Mouse (Mus musculus) lung, postnatal 14 days (tissue): ENCODE data around the gene L1cam.

Experiments
- DNase-seq: peaks from one replicate; pipeline ENCODE4 v3.0.0; 2021

The L1cam gene

DNA sequence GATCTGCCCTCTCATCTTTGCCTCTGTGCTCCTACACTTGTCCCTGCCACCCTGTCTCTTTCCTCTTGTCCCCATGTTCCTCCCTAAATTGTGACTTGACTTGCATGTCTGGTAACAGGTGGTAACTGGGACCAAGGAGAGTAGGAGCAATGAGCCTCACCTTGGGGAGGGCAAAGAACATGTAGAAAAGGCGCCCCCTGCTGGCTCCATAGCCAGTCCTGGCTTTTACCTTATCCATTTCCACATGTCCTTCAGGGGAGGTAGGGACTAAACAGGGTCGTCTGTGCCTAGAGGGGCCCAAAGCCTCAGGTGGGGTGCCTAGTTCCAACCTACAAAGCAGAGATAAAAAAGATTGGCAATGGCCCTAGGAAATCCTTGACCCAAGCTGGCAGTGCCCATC lies at the start of gene L1cam:
Gene L1cam (minus strand): TSS at position 387 of the 400 bp plus-strand sequence.
- peak; percentile 68 for DNase-seq

DNA sequence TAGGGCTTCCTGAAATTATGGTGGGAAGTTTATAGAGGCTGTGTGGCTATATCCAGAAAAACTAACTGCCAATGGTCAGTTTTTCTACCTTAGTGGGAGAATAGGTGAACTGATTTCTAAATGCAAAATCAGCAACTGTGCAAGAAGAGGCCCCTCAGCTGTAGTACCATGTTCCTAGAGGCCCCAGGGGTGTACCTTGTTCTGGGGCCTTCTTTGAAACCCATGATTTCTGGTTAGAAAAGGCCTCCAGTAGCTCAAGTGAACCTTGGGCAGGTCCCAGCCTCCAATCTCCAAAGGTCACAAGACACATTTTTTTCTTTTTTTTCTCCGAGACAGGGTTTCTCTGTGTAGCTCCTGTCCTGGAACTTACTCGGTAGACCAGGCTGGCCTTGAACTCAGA lies 46.4 kb upstream of the L1cam start:
- DNase-seq: no peak

DNA sequence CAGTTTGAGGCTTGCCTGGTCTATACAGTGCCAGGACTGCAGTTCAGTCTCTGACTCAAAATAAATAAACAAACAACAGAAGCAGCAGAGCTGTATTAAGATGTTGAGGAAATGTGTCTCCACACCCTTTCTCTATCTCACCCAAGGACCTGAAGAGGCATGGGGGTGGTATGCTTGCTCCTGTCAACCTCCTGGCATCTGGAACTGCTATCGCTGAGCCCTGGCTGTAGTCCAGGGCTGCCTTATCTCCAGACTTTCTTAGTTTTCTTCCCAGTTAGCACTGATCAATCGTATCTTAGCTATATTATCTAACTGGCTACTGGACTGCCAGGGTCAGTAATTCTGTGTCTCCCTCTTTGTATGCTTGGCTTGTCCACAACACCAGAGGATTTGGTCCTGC lies 46.0 kb upstream of the L1cam start:
- no peak for DNase-seq

GRCm38 (mm10) chrX:73931871-73932270 lies 36.0 kb upstream of the L1cam start:
- no peak for DNase-seq

GRCm38 (mm10) chrX:73930402-73931062 lies 34.6 kb upstream of the L1cam start, which contains the start of gene Renbp:
Gene Renbp, minus strand, starts transcription at chrX:73930850.
- peak; percentile 73 for DNase-seq

DNA sequence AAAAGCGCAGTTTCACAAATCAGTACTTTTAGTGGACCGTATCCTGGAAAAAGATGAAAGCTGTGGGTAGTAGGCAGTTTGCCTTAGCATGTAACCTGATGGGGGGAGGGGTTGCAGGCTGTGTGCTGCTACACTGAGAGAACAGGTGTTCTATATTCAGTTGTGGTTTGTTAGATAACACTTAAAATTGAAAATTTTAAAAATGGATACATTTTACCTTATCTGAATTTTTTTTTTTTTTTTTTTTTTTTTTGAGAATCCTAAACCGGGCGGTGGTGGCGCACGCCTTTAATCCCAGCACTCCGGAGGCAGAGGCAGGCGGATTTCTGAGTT lies 26.6 kb upstream of the L1cam start:
- DNase-seq: no peak

GRCm38 (mm10) chrX:73921823-73922549 lies 26.1 kb upstream of the L1cam start, which contains the start of the genes Arhgap4 and Naa10:
Gene Arhgap4, minus strand, starts transcription at chrX:73921870.
Gene Naa10, minus strand, starts transcription at chrX:73921944.
- peak; percentile 90 for DNase-seq

- DNase-seq: no peak
Measured at GRCm38 (mm10) chrX:73921285-73921822, 25.4 kb upstream of the L1cam start.

DNA sequence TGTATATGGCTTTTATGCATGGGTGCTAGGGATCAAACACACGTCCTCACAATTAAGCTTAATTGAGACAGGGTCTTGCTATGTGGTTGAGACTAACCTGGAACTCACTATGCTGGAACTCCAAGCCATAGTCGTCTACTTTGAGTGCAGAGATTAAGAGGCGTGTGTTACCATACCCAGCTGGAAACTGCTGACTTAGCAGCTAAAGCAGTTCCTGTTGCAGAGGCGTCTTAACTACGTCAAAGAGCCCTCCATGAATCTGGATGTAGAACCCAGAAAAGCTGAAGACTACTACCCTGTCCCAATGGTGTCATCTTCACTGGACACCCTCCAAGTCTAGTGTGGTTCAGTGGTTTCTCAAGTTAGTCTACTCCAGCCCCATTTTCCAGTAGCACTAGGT lies 22.7 kb upstream of the L1cam start:
- no peak for DNase-seq

DNA sequence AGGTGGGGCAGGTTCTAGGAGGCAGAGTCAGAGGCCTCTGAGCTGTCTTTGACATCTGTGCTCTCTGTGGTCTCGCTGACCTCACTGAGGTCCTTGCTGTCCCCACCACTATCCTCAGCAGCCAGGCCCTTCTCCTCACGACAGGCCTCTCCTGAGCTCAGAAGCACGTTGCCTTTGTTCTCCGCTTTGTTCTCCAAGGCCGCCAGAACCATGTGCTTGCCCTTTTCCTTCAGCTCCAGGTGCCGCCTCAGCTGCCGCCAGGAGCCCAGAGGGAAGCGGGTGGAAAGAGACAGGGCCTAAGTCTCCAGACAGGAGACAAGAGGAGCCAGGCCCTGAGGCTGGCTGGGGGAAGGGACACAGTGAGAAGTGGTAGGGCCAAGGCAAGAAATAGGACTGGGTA lies 21.0 kb upstream of the L1cam start:
- DNase-seq: no peak

DNA sequence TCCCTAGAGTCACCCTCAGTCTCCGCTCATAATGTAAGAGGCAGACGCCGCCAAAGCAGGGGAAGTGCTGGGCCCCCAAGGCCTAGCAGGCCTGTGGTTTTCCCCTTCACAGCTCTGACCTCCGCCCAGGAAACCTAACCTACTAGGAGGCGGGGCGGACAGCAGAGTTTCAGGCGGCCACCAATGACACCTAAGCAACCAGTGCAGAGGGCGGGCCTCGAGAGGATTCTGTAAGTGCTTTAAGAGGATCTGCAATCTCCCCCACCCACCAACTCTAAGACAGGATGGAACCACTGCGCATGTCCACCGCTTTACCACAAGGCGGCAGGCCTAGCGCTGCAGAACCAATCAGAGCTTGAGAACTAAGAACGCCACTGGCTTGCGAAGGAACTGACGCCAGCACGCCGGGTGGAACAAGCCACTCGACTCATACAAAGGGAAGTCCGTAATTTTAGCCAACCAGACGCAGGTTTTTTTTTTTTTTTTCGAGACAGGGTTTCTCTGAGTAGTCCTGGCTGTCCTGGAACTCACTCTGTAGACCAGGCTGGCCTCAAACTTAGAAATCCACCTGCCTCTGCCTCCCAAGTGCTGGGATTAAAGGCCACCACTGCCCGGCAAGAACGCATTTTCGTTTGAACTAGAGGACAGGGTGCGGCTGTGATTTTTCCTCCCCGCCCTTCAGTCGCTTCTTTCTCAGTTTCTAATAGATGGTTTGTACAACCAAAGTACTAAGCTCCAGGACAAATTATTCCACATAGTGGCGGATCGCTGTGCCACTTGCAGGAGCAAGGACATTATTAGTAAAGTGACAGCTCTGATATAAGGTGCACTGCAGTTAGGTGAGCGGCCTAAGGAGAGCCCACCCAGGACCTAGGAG lies 19.2 kb upstream of the L1cam start:
- peak; percentile 91 for DNase-seq

- no peak for DNase-seq
Measured at GRCm38 (mm10) chrX:73911588-73911987, 15.7 kb upstream of the L1cam start.

- peak; percentile 23 for DNase-seq
Measured at GRCm38 (mm10) chrX:73911156-73911555, 15.3 kb upstream of the L1cam start.

- DNase-seq: no peak
Measured at GRCm38 (mm10) chrX:73910451-73910850, 14.5 kb upstream of the L1cam start.

DNA sequence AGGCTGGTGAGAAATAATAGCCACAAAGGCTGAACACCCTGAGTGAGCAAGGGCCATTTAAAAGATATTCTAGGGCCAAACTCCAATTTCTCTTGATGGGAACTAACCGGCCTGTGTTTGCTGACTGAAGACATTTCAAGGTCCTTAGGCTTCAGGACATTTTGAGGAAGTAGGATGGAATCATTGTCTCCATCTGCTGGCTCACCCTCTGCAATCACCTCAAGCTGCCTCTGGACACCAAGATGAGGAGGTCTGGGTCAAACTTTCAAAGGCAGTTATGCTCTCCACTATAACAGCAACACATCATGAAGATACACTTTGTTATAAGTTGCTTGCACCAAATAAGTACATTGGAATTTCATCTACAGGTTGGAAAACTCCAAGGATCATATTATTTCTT lies 14.1 kb upstream of the L1cam start:
- DNase-seq: no peak

DNA sequence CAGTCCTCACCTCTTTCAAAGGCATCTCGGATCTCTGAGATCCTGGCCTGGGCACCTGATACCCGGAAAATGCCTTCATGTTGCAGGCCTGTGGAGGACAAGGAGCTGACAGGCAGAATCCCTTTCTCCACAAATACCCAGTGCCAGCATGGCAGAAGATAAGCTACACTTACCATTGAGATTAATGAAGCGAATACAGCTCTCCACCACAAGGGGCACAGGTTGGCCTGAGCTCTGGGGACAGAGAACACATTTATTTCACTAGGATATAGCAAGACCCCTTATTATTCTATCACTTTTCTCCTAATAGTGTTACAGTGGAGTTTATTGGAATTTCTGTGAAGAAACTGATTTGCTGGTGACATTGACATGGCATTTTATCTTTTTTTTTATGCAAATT lies 2.1 kb upstream of the L1cam start:
- DNase-seq: no peak

GRCm38 (mm10) chrX:73892833-73893232 lies 3.1 kb downstream of the L1cam start:
- no peak for DNase-seq

- DNase-seq: no peak
Measured at GRCm38 (mm10) chrX:73891551-73892152, 4.3 kb downstream of the L1cam start, which contains the start of gene Avpr2. Gene Avpr2, plus strand, starts transcription at chrX:73892102.

DNA sequence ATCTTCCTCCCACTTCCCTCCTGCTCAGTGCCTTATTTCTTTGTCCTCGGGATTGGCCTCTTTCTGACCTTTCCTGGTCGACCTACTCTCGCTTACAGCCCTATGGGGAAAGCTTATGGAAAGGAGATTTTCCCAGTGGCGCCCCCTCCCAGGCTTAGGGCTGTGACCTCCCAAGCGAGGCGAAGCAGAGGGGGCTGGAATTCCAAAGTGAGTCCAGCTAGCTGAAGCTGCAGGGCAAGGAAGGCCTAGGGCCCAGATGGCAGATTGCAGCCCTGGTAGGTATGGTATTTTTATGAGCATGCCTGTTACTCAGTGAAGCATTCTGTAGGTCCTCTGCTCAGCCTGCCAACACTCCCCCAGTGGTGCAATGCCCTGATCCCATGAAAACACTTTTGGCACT lies 14.4 kb downstream of the L1cam start:
- no peak for DNase-seq

DNA sequence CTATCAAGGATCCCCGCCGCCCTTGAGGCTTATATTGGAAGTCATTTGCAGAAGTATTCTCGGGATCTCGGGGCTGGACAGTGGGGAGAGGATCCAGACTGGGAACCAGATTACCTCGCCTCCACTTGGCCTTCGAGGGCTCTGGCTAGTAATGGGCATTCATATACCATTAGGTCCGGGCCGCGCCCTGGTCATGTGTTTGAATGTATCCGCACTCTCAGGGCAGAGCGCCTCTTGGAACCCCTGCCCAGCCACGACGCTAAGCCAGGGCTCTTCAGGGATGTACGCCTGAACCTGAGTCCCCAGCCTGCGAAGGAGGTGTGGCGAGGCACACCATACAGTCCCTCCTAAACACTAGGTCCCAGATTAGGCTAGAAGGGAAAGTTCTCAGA lies 14.9 kb downstream of the L1cam start:
- no peak for DNase-seq

- peak; percentile 42 for DNase-seq
Measured at GRCm38 (mm10) chrX:73880194-73881035, 15.5 kb downstream of the L1cam start.

DNA sequence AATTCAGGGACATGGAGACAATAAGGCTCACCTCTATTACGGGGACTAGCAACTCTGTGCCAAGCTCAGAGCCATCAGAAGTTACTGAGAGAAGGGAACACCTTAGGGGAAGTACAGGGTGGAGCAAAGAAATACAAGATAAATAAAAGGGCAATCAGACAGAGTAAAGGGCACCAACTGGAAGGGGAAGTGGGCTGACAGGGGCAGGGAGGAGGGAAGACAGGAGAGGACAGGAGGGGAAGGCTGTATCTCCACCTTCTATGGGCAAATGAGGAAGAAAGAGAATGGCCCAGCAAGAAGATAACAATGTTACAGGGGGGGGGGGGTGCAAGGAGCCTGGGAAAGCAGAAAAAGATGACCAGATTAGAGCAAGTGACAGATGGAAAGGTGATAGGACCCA lies 18.9 kb downstream of the L1cam start:
- no peak for DNase-seq
